Mouse (Mus musculus) limb, embryonic 15.5 days (tissue): Measurements from ENCODE around the gene Cacna1b. TPM values are rescaled to one million over a fixed set of nuclear protein-coding genes. Genes with fewer than 3 reads are reported as not detected.

Experiments used
- ATAC-seq: fragments of 200-750 bp; cut with Nextera tagmentation; 2 replicates; pipeline ENCODE4 v1.8.0; 2017; ENCODE audit warnings: low read depth, moderate TSS enrichment; ENCODE audit not compliant: insufficient number of reproducible peaks, low FRiP score, low TSS enrichment
- H3K27ac ChIP-seq: fragments of 300-500 bp; sonication (generic); 2 replicates; pipeline ENCODE4 v1.5.1; 2015; ENCODE audit warnings: moderate library complexity, mild to moderate bottlenecking, inconsistent platforms
- H3K27me3 ChIP-seq: fragments of 300-500 bp; sonication (generic); 2 replicates; pipeline ENCODE4 v1.6.1; 2015; ENCODE audit warnings: inconsistent platforms
- H3K36me3 ChIP-seq: fragments of 300-500 bp; sonication (generic); 2 replicates; pipeline ENCODE4 v1.6.1; 2015; ENCODE audit warnings: inconsistent platforms
- H3K4me1 ChIP-seq: fragments of 300-500 bp; sonication (generic); 2 replicates; pipeline ENCODE4 v1.6.1; 2015; ENCODE audit warnings: inconsistent platforms
- H3K4me2 ChIP-seq: fragments of 300-500 bp; sonication (generic); 2 replicates; pipeline ENCODE4 v1.6.1; 2015; ENCODE audit warnings: mild to moderate bottlenecking, inconsistent platforms
- H3K4me3 ChIP-seq: fragments of 300-500 bp; sonication (generic); 2 replicates; pipeline ENCODE4 v1.5.1; 2015; ENCODE audit warnings: mild to moderate bottlenecking, inconsistent platforms
- H3K9ac ChIP-seq: fragments of 300-500 bp; sonication (generic); 2 replicates; pipeline ENCODE4 v1.6.1; 2015; ENCODE audit warnings: inconsistent platforms
- H3K9me3 ChIP-seq: fragments of 300-500 bp; sonication (generic); 2 replicates; pipeline ENCODE4 v1.6.1; 2016; ENCODE audit warnings: inconsistent platforms
- WGBS: fragments of 180-500 bp; shearing (Covaris S2); methylation state at CpG from one replicate; pipeline ENCODE4 v1.1.7; 2015; 5-methylcytosine and 5-hydroxymethylcytosine counted together
- polyA plus RNA-seq: library from polyadenylated mRNA; unstranded; fragments of >200 nt; fragmentation: Nextera tagmentation; extraction: Ambion mirVana; gene quantifications from 2 replicates; pipeline ENCODE4 v1.2.1, GENCODE M21; 2015

The Cacna1b gene
- polyA plus RNA-seq, 1 experiment from 2014 or later, result 1.2 TPM

GRCm38 (mm10) chr2:24717963-24718362 is 45.0 kb downstream of the Cacna1b start:
- Histone ChIP-seq H3K9me3 (no peaks in the 10 kb centered on the region), H3K27ac (no peak overlapping the region), H3K4me2 (no peak overlapping the region), H3K4me3 (no peak overlapping the region), H3K4me1 (no peaks in the 10 kb centered on the region), H3K36me3 (no peaks in the 10 kb centered on the region), H3K27me3 (no peaks in the 10 kb centered on the region), H3K9ac (no peak overlapping the region)
- ATAC-seq, result no peak
- 79% methylated on average over 7 of the region's 7 CpGs for WGBS

DNA sequence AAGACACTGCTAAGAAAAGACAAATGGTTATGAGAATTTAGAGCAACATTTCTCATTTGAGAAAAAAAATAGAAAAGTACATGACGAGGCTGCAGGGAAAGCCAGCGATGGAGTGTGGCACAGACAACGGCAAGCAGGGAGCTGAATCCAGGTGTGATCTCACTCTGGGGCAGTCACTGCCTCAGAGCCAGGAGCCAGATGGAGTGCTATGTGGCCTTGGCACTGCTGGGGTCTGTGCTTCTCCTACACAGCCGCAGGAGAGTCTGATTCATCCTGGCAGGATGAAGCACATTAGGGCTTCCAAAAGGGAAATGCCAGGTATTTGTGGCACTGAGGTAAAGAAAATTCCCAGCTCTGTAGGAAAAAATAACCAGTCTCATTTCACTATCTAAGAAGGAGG is 45.5 kb downstream of the Cacna1b start:
- H3K27me3 ChIP-seq, result no peaks in the 10 kb centered on the region
- no peak overlapping the region for H3K9ac ChIP-seq
- no peaks in the 10 kb centered on the region for H3K4me1 ChIP-seq
- 75% methylated on average over 4 of the region's 4 CpGs for WGBS
- ATAC-seq, result no peak
- H3K36me3 ChIP-seq, result no peaks in the 10 kb centered on the region
- no peak overlapping the region for H3K4me3 ChIP-seq
- no peaks in the 10 kb centered on the region for H3K9me3 ChIP-seq
- H3K4me2 ChIP-seq, result no peak overlapping the region
- no peak overlapping the region for H3K27ac ChIP-seq

- Histone ChIP-seq H3K9ac (no peak overlapping the region), H3K36me3 (no peaks in the 10 kb centered on the region), H3K4me2 (no peak overlapping the region), H3K9me3 (no peaks in the 10 kb centered on the region), H3K27ac (no peak overlapping the region), H3K4me1 (no peaks in the 10 kb centered on the region), H3K27me3 (no peaks in the 10 kb centered on the region), H3K4me3 (no peak overlapping the region)
- ATAC-seq, result no peak
- 73% methylated on average over 10 of the region's 10 CpGs for WGBS
These were observed 57.0 kb downstream of the Cacna1b start for GRCm38 (mm10) chr2:24705929-24706328.

- Histone ChIP-seq H3K4me3 (no peak overlapping the region), H3K9me3 (no peaks in the 10 kb centered on the region), H3K27me3 (no peaks in the 10 kb centered on the region), H3K4me1 (no peaks in the 10 kb centered on the region), H3K4me2 (no peak overlapping the region), H3K36me3 (no peaks in the 10 kb centered on the region), H3K27ac (no peak overlapping the region), H3K9ac (no peak overlapping the region)
- WGBS, result 71% methylated on average over 3 of the region's 3 CpGs
- ATAC-seq, result no peak
These were observed 60.6 kb downstream of the Cacna1b start for GRCm38 (mm10) chr2:24702208-24702957.

DNA sequence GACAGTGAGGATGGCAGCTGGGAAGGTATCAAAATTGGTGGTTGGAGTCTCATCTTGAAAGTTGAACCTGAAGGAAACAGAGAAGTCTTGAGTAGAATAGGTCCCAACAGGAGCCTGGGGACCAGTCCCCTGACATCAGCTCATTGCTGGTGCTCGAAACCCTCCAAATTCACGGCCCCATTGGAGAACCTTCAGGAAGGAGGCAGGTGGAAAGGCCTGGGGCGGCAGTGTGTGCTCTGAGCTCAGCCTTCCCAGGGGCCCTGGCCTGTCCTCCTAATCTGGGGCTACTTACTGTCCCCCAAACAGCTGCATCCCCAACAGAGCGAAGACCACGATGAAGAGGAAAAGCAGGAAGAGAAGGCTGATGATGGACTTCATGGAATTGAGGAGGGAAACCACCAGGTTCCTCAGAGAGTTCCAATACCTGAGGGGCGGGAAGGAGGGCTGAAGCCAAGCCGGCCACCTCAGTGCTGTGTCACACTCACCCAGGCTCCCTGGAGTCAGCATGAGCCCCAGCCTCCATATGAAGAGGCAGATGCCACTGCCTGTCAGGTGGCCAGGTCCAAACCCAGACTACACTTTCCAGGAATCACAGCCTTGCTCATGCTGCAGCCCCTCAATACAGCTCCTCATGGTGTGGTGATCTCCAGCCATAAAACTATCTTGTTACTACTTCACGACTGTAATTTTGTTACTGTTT is 65.5 kb downstream of the Cacna1b start:
- Histone ChIP-seq H3K27ac (no peak overlapping the region), H3K9ac (no peak overlapping the region), H3K4me2 (no peak overlapping the region), H3K4me3 (no peak overlapping the region), H3K9me3 (no peaks in the 10 kb centered on the region), H3K4me1 (no peaks in the 10 kb centered on the region), H3K36me3 (no peaks in the 10 kb centered on the region), H3K27me3 (no peaks in the 10 kb centered on the region)
- 79% methylated on average over 8 of the region's 8 CpGs for WGBS
- no peak for ATAC-seq

DNA sequence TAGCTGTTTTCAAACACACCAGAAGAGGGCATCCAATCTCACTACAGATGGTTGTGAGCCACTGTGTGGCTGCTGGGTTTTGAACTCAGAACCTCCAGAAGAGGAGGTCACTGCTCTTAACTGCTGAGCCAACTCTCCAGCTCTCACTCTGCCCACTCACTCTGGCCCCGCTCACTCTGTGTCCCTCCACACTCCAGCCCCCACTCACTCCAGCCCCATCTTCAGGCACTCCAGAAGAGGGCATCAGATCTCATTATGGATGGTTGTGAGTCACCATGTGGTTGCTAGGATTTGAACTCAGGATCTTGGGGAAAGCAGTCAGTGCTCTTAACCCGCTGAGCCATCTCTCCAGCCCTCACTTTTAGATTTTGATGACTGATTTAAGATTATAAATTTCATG is 70.6 kb downstream of the Cacna1b start:
- no peak for ATAC-seq
- Histone ChIP-seq H3K9ac (no peak overlapping the region), H3K4me2 (no peak overlapping the region), H3K27me3 (no peaks in the 10 kb centered on the region), H3K4me1 (no peaks in the 10 kb centered on the region), H3K4me3 (no peak overlapping the region), H3K27ac (no peak overlapping the region), H3K9me3 (no peaks in the 10 kb centered on the region), H3K36me3 (no peaks in the 10 kb centered on the region)
- whole genome bisulfite sequencing, result 99% methylated on average over 2 of the region's 2 CpGs

DNA sequence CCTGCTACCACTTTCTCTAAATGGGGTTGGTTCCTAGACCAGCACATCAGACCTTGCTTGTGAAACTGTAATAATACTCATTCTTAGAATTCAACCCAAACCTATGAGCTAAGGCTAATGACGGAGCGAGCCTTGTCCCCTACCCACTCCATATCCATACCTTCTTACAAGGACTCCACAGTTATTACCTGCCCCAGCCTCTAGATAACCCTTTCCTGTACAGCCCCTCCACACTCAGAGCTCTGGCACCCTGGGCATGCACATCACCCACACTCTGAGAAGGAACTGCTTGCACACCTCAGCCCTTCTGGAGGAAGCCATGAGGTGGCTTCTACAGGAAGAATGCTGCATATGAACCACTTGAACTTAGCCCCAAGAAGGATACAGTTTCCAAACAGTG is 72.6 kb downstream of the Cacna1b start:
- no peak overlapping the region for H3K4me2 ChIP-seq
- no peaks in the 10 kb centered on the region for H3K4me1 ChIP-seq
- H3K27me3 ChIP-seq, result no peaks in the 10 kb centered on the region
- no peak for ATAC-seq
- no peaks in the 10 kb centered on the region for H3K9me3 ChIP-seq
- H3K27ac ChIP-seq, result no peak overlapping the region
- no peak overlapping the region for H3K9ac ChIP-seq
- no peak overlapping the region for H3K4me3 ChIP-seq
- 93% methylated on average over 2 of the region's 2 CpGs for WGBS
- no peaks in the 10 kb centered on the region for H3K36me3 ChIP-seq

DNA sequence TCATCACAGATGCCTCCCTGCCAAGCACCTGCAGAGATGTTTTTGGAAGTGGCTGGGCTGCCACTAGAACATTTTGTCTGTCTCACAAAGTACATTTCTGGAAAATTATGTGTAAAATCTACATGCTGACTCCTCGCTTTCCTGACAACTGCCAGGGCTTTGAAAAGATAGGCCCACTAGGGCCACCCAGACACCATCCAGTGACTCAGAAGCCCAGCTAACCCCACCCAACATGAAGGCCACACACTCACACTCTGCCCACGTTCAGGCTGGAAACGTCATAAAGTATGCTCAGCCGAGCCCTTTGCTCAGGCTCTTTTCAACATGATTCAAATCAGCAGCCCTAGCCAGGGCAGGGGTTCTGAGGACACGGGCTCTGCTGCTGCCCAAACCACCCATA is 77.6 kb downstream of the Cacna1b start:
- H3K36me3 ChIP-seq, result no peaks in the 10 kb centered on the region
- no peak overlapping the region for H3K4me3 ChIP-seq
- H3K4me2 ChIP-seq, result no peak overlapping the region
- 73% methylated on average over 5 of the region's 5 CpGs for WGBS
- H3K9ac ChIP-seq, result no peak overlapping the region
- no peaks in the 10 kb centered on the region for H3K27me3 ChIP-seq
- no peaks in the 10 kb centered on the region for H3K4me1 ChIP-seq
- no peak for ATAC-seq
- H3K27ac ChIP-seq, result no peak overlapping the region
- no peaks in the 10 kb centered on the region for H3K9me3 ChIP-seq

DNA sequence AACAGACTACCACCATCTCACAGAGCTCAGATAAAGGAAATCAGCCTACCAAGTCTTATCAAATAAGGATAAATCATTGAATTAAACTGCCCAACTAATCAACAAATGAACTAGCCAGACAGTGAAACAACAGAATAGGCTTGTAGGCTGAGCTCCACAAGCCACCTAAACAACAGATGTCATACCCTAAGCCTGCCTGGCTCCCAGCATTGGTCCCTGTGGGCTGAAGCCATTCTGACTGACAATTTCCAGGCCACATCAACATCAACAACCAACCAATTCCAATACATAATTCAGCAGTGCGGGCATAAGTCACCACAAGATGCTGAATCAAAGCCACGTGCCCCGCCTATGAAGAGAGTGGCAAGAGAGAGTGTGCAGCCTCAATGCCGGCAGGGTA is 78.2 kb downstream of the Cacna1b start:
- WGBS, result 86% methylated on average over 4 of the region's 4 CpGs
- no peak overlapping the region for H3K4me3 ChIP-seq
- no peaks in the 10 kb centered on the region for H3K36me3 ChIP-seq

GRCm38 (mm10) chr2:24683266-24683665 is 79.7 kb downstream of the Cacna1b start:
- no peaks in the 10 kb centered on the region for H3K9me3 ChIP-seq
- H3K4me2 ChIP-seq, result no peak overlapping the region
- no peaks in the 10 kb centered on the region for H3K36me3 ChIP-seq
- no peak overlapping the region for H3K4me3 ChIP-seq
- ATAC-seq, result no peak
- H3K27me3 ChIP-seq, result peaks cover 10% of the 10 kb centered on the region; the same call in 1 of the 2 replicates
- 67% methylated on average over 3 of the region's 3 CpGs for WGBS
- no peak overlapping the region for H3K9ac ChIP-seq
- H3K4me1 ChIP-seq, result peaks cover 6% of the 10 kb centered on the region
- H3K27ac ChIP-seq, result no peak overlapping the region

More for the DNA sequence above, 78.2 kb downstream of the Cacna1b start:
- Histone ChIP-seq H3K27ac (no peak overlapping the region), H3K9me3 (no peaks in the 10 kb centered on the region), H3K9ac (no peak overlapping the region), H3K27me3 (no peaks in the 10 kb centered on the region), H3K4me2 (no peak overlapping the region), H3K4me1 (no peaks in the 10 kb centered on the region)
- no peak for ATAC-seq

- H3K27ac ChIP-seq, result no peak overlapping the region
These were observed 82.2 kb downstream of the Cacna1b start for GRCm38 (mm10) chr2:24680731-24681130.

DNA sequence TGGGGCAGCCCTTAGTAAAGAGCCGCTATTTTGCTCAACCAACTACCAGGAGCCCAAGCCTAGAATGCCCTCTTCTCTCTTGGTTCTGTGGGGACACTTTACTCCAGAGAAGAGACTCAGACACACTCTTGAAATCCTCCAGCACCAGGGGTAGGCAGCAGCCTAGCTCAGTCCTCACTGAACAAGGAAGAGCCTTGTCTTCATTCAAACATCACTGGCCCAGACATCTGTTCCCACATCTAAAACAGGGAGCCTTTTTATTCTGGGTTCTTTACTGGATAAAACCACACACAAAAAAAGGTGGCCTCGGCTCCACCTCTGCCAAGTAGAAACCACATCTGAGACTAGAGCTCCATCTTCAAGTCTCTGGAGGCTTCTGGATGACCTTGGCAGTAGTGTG is 82.8 kb downstream of the Cacna1b start:
- Histone ChIP-seq H3K27me3 (peaks cover 10% of the 10 kb centered on the region; the same call in 1 of the 2 replicates), H3K4me2 (no peak overlapping the region), H3K36me3 (no peaks in the 10 kb centered on the region), H3K4me3 (no peak overlapping the region), H3K4me1 (peaks cover 6% of the 10 kb centered on the region), H3K9me3 (no peaks in the 10 kb centered on the region), H3K9ac (no peak overlapping the region), H3K27ac (no peak overlapping the region)
- ATAC-seq, result no peak
- WGBS, result 78% methylated on average over 2 of the region's 2 CpGs

More at GRCm38 (mm10) chr2:24680731-24681130, 82.2 kb downstream of the Cacna1b start:
- H3K9ac ChIP-seq, result no peak overlapping the region
- WGBS, result 100% methylated on average over 1 of the region's 1 CpGs
- H3K4me1 ChIP-seq, result peaks cover 6% of the 10 kb centered on the region
- H3K9me3 ChIP-seq, result no peaks in the 10 kb centered on the region
- ATAC-seq, result no peak
- no peaks in the 10 kb centered on the region for H3K36me3 ChIP-seq
- H3K27me3 ChIP-seq, result peaks cover 10% of the 10 kb centered on the region; the same call in 1 of the 2 replicates
- no peak overlapping the region for H3K4me3 ChIP-seq
- no peak overlapping the region for H3K4me2 ChIP-seq
